Mouse (Mus musculus) E14TG2a.4 (cell line): ENCODE data around the gene Elfn1.

Source experiments
- CTCF ChIP-seq: conservative IDR thresholded peaks from 2 replicates; pipeline ENCODE4 v1.5.1; 2014; ENCODE audit warnings: low read length
- NANOG ChIP-seq: IDR thresholded peaks from 2 replicates; pipeline ENCODE4 v1.6.1; 2014; ENCODE audit warnings: borderline replicate concordance, low read length, mixed read lengths
- POU5F1 ChIP-seq: IDR thresholded peaks from 2 replicates; pipeline ENCODE4 v1.6.1; 2014; ENCODE audit warnings: low read length, borderline replicate concordance

- TF ChIP-seq CTCF (peak; percentile 57), POU5F1 (no peak), NANOG (no peak)
These were observed 25.7 kb downstream of the Elfn1 start for GRCm38 (mm10) chr5:139933476-139933875.
